8 mouse cellular contexts compared by ENCODE assay signal in the genomic region with DNA sequence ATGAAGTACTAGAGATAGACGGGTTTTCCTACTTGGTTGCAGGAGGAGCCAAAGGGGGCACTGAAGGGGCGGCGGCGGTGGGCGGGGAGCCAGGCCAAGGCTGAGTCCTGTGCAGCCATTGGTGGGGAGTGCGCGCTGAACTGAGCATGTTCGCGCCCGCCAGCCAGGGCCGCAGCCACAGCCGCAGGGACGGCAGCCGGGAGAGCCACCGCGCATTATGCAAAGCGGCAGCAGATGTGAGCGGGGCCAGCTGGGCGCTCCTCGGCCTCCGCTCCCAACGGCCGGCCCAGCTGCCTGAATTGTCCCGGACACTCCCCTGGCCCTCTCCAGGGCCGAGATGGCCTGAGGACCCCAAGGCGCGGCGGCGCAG. TPM values are rescaled to one million over a fixed set of nuclear protein-coding genes. Genes with fewer than 3 reads are reported as not detected.
DNase-seq lines count a peak whose midpoint lies in the region; ATAC-seq lines count a peak whose summit lies in the region.

Gene Fmn2, plus strand, starts transcription at position 165 of the 370 bp plus-strand sequence.

- peak; percentile 47 for DNase-seq in adrenal gland, adult 2 months
- peak; percentile 82 for DNase-seq in cerebellum, adult 9-10 months
- DNase-seq in left cerebral cortex, adult 9 months (ENCODE audit: low spot score in 2 of 2): peak; percentile 58 to 85
- peak; percentile 89 for DNase-seq in right cerebral cortex, postnatal 25 days

- peak; percentile 78 for ATAC-seq in frontal cortex, adult (ENCODE audit: low TSS enrichment)
- peak; percentile 73 to 80 for ATAC-seq in hematopoietic stem cell, adult 5-6 weeks (replicated peaks in 1 of 2; ENCODE audit: insufficient read depth in 1 of 2, low FRiP score in 2 of 2, low TSS enrichment in 1 of 2, low read depth in 1 of 2, poor library complexity in 2 of 2, severe bottlenecking in 2 of 2)
- peak; percentile 79 for ATAC-seq in megakaryocyte progenitor cell, adult 5-6 weeks (replicated peaks; ENCODE audit: poor library complexity)
- no peak for ATAC-seq in inflammation-experienced regulatory T-cells, adult 6 months

RNA-seq across cellular contexts. Expression of gene Fmn2, which starts in this region (rescaled TPM):
- total RNA-seq in adrenal gland, adult 2 months (2021): 1 to 10 TPM; 3.9 TPM
- 0.45 and 0.52 TPM in 2 replicates for polyA plus RNA-seq in adrenal gland, adult 2 months (2012; rRNA removed)
- total RNA-seq in hematopoietic stem cell, adult 5-6 weeks (2017): 0.15 and 0.56 TPM in 2 replicates
- 0.37 TPM in 1 of 2 replicates, not detected in the other for total RNA-seq in megakaryocyte progenitor cell, adult 5-6 weeks (2015)
- not detected in 2 replicates for total RNA-seq in megakaryocyte progenitor cell, adult 5-6 weeks (2017)
- not detected for polyA plus RNA-seq in inflammation-experienced regulatory T-cells, adult 6 months (2017; shearing (Covaris generic))

Comparison
In these comparisons a context has a peak if more than half of its experiments do, and no peak if none do; other contexts are left out.
1. Peak in ATAC-seq in hematopoietic stem cell, adult 5-6 weeks; RNA of the gene not detected or under 1 TPM.
2. Peak in ATAC-seq in megakaryocyte progenitor cell, adult 5-6 weeks; RNA of the gene not detected or under 1 TPM.